Mouse (Mus musculus): ENCODE measurements around the gene Tradd. TPM values are rescaled to one million over a fixed set of nuclear protein-coding genes. Genes with fewer than 3 reads are reported as not detected.

Gene Tradd
- polyA plus RNA-seq (2012; ENCODE audit: low replicate concordance) = 23.2 and 23.7 TPM in 2 replicates

DNA sequence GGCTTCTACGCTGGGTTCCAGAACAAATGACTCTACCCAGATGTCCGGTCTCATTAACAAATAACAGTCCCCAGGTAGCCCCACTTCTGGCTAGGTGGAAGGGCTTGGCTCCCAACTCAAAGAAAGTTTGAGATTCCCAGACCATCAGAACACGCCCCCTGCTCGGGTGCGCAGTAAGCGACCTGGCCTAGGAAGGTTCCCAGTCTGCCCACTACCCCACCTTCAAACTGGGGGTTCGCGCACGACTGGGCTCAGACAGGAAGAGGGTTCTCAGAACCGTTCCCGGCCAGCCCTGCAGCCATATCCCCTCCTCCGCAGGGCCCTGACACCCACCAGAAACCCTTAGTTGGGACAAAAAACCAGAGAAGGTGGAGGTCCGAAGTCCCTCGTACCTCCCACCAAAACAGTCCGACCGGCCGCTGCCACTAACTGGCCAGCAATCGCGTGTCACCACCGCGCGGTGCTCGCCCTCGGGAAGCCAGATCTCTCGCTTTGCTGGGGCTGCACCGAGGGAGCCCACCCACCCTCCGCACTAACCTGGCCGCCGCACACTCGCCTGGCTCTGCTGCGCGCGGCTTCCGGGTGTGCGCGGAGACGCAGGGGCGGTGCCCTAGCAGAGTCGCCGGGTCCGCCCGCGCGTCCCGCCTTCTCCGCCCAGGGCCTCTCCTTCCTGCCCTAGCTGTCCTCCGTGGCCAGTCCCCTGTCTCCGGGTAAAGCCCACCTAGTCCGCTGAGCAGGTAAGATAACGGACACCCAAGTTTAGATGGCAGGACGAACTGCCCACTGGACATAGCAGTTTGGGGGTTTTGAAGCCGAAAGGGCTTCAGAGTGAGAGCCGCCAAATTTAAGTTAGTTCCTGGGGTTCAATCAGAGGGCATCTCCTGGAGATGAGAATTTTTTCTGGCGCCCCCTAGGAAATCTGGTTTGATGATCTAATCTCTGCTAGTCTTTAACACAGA lies at the start of gene Tradd, which contains the start of gene Fbxl8:
Gene Tradd, minus strand, starts transcription at position 586 of the 959 bp plus-strand sequence.
Gene Fbxl8, plus strand, starts transcription at position 625 of the 959 bp plus-strand sequence.

DNA sequence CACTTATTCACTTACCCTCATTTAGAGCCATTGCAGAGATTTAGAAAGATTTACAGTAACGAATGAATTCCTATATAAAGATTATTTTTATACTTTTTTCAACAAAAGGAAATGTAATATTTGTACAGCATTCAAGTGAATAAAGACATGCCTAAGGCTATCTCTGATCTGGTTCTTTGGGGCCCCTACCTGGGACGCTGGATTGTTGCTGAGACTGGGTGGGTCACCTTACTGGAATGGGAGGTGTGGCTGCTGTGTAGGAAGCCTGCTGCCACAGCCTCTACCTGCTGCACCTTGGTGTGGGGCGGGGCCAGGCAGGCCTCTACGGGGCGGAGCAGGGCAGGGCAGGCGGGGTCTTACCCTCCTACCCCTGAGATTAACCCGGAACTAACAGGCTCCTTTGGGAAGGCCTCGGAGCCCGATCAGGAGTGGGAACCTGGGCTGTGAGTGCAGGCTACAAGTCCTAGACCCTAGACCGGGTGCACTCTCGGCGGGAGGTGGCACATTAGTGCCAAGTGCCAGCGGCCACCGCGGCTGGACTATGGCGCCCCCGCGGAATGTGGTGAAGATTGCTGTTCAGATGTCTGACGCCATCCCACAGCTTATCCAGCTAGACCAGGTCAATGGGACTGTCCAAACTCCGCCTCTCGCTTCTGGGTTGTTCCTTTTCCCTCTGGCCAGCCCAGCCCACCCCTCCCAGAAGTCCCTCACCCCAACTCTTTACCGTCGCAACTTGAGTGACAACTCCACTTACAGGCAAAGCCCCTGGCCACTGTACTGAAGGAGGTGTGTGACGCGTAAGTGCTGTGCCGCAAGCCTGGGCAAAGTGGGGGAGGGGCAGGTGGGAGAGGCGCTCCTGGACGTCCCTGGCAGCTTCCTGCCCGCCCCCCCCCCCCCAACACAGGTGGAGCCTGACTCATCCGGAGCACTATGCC lies 41.1 kb upstream of the Tradd start, which contains the start of gene Elmo3:
Gene Elmo3, plus strand, starts transcription at position 391 of the 935 bp plus-strand sequence.

DNA sequence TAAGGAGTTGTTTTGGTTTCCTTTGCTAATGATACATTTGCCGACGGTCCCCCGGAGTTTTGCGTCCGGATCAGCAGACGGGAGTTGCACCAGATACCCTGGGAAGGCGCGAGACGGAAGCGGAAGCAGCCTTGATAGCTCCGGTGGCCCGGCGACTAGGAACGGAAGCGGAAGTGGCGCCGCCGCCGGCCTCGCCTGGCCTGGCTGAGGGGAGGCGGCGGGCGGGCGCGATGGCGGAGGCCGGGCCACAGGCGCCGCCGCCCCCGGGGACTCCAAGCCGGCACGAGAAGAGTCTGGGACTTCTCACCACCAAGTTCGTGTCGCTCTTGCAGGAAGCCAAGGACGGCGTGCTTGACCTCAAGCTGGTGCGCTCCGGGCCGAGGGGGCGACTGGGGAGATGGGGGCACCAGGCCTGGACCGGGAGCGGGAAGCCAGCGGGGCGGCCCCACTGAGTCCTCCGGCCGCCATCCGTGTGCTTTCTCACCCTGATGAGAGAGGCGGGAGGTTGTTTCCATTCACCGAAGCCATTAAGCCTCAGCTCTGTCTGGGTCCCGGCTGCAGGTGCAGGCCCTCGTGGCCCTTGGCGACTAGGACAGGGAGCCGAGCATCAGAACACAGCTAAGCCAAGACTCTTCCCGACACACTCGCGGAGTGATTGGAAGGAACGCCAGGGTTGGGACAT lies 33.2 kb upstream of the Tradd start, which contains the start of gene E2f4:
Gene E2f4, plus strand, starts transcription at position 153 of the 682 bp plus-strand sequence.

DNA sequence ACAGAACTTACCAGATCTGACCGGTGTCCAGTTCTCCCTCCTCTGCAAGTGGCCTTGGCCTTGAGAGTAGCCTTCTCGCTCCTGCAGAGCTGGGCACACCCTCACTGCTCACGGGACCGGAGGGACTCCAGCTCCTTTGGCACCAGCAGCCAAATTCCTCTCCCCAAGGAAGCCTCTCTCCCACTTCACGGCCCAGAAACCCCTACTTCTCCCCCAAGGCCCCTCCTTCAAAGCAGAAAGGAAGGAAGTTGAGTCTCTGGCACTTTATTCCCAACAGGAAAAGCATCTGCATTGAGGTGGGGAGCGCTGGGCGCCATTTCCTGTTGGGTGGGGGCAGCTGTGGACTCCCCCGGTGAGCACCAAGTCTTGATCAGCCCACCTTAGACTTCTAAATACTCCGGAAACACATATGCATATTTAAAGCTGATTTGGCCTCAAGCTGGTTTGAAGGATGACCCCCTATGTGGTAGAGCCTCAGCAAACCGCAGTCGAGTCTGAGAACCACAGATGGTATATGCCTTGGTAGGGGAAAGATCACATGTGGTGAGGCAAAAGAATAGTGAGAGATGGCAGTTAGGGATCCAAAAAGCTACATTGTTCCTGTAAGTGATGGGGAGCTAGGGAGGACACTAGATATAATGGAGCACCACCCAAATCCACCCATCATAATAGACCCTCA lies 31.6 kb upstream of the Tradd start, which contains the start of gene Exoc3l:
Gene Exoc3l, minus strand, starts transcription at position 207 of the 679 bp plus-strand sequence.

DNA sequence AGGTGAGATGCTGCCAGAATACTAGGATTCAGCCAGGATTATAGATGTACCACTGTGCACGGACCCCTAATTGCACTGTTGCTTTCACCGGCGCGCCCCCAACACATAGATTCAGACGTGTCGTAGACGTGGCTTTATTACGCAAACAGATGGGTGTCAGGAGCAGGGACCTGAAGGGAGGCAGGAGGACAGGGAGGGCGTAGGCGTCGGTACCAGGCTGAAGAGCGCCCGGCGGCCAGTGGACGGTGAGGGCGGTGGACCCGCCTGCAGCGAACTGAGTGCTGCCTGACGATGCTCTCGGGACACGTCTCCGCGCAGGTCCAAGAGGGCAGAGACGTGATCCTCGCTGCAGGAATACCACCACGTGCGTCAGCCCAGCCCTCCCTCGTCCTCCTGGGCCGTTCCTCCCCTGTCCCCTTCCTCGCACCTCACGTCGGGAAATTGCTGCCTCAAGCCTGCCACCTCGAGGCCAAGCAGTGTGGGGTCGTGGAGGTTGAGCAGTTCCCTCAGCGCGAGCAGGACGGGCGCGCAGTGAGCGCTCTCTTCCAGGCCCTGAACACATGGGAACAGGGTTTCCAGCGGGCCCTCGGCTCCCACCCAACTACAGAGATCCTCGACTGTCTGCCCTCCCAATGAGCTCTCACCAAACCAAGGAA lies 25.5 kb upstream of the Tradd start, which contains the start of gene 4931428F04Rik:
Gene 4931428F04Rik, minus strand, starts transcription at position 60 of the 656 bp plus-strand sequence.

DNA sequence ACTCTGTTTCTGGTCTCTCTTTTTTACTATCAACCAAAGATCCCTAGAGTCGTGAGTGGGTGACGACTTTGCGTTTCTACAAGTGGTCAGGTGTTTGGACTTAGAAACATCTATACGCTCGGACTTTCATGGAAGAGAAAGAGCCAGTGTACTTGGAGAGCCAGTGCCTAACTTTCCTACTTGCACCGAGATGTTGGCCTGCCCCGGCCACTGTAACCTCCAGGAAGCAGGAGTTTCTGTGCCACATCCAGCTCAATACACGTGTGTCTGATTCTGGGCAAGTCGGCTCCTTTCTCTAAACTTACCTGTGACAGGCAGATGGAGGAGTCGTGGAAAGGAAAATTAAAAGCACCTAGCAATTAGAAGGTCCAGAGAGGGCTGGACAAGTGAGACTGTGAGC lies 11.4 kb upstream of the Tradd start, which contains the start of gene Nol3:
Gene Nol3, plus strand, starts transcription at position 301 of the 400 bp plus-strand sequence.

DNA sequence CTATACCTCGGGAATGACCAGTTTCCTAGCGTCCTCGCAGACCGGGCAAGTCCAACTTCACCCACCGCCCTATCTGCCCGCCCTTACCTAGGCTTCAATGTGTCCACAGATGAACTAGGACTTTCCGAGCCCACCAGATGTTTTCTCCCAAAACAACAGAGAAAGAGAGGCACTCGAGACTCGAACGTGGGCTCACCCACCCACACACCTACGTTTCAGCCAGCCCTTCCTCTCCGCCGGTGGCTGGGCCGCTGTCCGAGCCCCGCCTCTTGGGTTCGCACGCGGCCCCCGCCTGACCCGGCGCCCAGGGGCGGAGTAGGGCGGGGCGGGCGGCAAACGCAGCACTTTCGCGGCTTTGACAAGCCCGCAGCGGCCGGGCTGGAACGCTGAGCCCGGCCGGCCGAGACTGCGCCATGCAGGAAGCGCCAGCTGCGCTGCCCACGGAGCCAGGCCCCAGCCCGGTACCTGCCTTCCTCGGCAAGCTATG lies 5.1 kb upstream of the Tradd start, which contains the start of gene Hsf4:
Gene Hsf4, plus strand, starts transcription at position 341 of the 487 bp plus-strand sequence.

DNA sequence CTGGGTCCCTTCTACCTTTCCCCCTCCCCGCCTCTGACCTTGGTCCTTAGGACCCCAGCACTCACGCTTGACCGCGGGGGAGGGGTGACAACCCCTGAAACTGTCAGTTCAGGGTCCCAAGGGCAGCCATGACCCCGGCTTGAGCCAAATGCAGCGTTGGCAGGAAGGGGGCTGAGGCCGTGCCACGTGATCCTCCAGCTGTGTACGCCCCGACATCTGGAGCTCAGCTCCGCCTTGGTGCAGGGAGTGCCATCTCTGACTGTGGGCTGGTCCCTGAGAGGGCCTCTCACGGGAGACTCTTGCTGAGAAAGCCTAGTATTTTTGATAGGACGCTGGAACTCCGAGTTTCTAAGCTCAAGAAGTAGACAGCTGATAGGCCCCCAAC lies 9.5 kb downstream of the Tradd start, which contains the start of gene B3gnt9:
Gene B3gnt9, minus strand, starts transcription at position 188 of the 385 bp plus-strand sequence.

DNA sequence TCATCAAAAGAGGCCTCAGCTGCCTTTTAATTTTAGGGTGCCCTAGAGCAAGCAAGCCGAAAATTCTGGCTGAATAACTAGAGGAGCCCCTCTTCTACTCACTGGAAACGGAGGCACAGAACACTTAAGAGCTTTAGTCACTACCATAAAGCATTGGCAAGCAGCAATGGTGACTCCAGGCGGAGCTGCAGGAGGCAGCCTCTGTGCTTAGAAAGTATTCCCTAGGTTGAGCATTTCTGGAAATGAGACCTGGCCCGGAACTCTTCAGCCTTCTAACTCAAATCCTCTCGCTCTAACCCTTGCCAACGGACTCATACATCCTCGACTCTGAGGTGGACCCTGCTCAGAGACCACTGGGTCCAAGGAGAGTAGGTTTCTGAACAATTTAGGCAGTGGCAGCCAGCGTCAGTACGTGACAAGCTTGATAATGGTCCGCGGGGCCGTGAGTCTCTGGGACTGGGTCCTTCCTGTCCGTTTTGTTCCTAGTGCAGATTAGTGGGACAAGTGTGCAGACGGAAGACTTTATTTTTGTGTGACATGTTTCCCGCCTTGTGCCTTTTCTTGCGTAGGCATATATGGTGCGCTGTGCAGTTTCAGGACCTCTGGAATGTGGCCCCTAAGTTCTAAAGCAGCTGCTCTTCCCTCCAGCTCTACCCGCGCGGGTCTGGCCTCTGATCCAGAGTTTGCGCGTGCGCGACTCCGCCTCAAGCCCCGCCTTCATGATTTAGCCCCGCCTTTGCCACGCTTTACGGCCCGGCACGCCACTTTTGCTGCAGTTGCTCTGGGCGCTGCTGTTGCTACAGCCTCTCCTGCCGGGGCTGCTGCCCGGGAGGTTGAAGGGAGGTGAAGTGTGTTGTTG lies 39.8 kb downstream of the Tradd start, which contains the start of gene D230025D16Rik:
Gene D230025D16Rik, plus strand, starts transcription at position 733 of the 859 bp plus-strand sequence.

Other genes with a start within 250 kb of the Tradd start
- gene Ces3a, start 216.0 kb downstream of the Tradd start, polyA plus RNA-seq (2012; ENCODE audit: low replicate concordance) = not detected in 2 replicates
- gene Ces3b, start 180.9 kb downstream of the Tradd start, polyA plus RNA-seq (2012; ENCODE audit: low replicate concordance) = not detected in 2 replicates
- not detected in 2 replicates for gene Ces4a, start 132.8 kb downstream of the Tradd start, polyA plus RNA-seq (2012; ENCODE audit: low replicate concordance)
- gene Cbfb, start 93.9 kb downstream of the Tradd start, polyA plus RNA-seq (2012; ENCODE audit: low replicate concordance) = 6.1 and 10.6 TPM in 2 replicates
- gene D230025D16Rik, start 39.5 kb downstream of the Tradd start, polyA plus RNA-seq (2012; ENCODE audit: low replicate concordance) = 4.3 and 5.7 TPM in 2 replicates
- 9.6 and 20.1 TPM in 2 replicates for gene B3gnt9, start 9.5 kb downstream of the Tradd start, polyA plus RNA-seq (2012; ENCODE audit: low replicate concordance)
- 9.4 and 9.9 TPM in 2 replicates for gene Fbxl8, start within 50 bp of the Tradd start, polyA plus RNA-seq (2012; ENCODE audit: low replicate concordance)
- gene Hsf4, start 5.2 kb upstream of the Tradd start, polyA plus RNA-seq (2012; ENCODE audit: low replicate concordance) = 0.42 and 0.66 TPM in 2 replicates
- gene Nol3, start 11.5 kb upstream of the Tradd start, polyA plus RNA-seq (2012; ENCODE audit: low replicate concordance) = 0.16 and 0.17 TPM in 2 replicates
- gene 4931428F04Rik, start 25.3 kb upstream of the Tradd start, polyA plus RNA-seq (2012; ENCODE audit: low replicate concordance) = 0.70 and 1.6 TPM in 2 replicates
- 8.9 and 13.3 TPM in 2 replicates for gene Exoc3l, start 31.5 kb upstream of the Tradd start, polyA plus RNA-seq (2012; ENCODE audit: low replicate concordance)
- gene E2f4, start 33.1 kb upstream of the Tradd start, polyA plus RNA-seq (2012; ENCODE audit: low replicate concordance) = 112 and 208 TPM in 2 replicates
- gene Elmo3, start 41.0 kb upstream of the Tradd start, polyA plus RNA-seq (2012; ENCODE audit: low replicate concordance) = 1.1 and 2.1 TPM in 2 replicates
- 1.7 and 5.1 TPM in 2 replicates for gene Lrrc29, start 61.7 kb upstream of the Tradd start, polyA plus RNA-seq (2012; ENCODE audit: low replicate concordance)
- gene Tmem208, start 61.7 kb upstream of the Tradd start, polyA plus RNA-seq (2012; ENCODE audit: low replicate concordance) = 33.2 and 55.2 TPM in 2 replicates
- gene Fhod1, start 83.3 kb upstream of the Tradd start, polyA plus RNA-seq (2012; ENCODE audit: low replicate concordance) = 12.1 and 15.3 TPM in 2 replicates
- gene Slc9a5, start 84.2 kb upstream of the Tradd start, polyA plus RNA-seq (2012; ENCODE audit: low replicate concordance) = 1.3 and 1.5 TPM in 2 replicates
- not detected in 2 replicates for gene Plekhg4, start 108.7 kb upstream of the Tradd start, polyA plus RNA-seq (2012; ENCODE audit: low replicate concordance)
- not detected in 2 replicates for gene Kctd19, start 148.9 kb upstream of the Tradd start, polyA plus RNA-seq (2012; ENCODE audit: low replicate concordance)
- gene Lrrc36, start 149.0 kb upstream of the Tradd start, polyA plus RNA-seq (2012; ENCODE audit: low replicate concordance) = 0.57 and 0.61 TPM in 2 replicates
- 2.1 and 3.3 TPM in 2 replicates for gene Tppp3, start 206.9 kb upstream of the Tradd start, polyA plus RNA-seq (2012; ENCODE audit: low replicate concordance)
- gene Zdhhc1, start 232.3 kb upstream of the Tradd start, polyA plus RNA-seq (2012; ENCODE audit: low replicate concordance) = 5.9 and 9.0 TPM in 2 replicates